Mouse (Mus musculus) stomach, postnatal 0 days (tissue): ENCODE data around the gene Ecel1. TPM values are rescaled to one million over a fixed set of nuclear protein-coding genes. Genes with fewer than 3 reads are reported as not detected.
A peak's percentile ranks its signal among the peaks of the same experiment; 100 is the strongest.

ENCODE experiments used
- ATAC-seq: fragments of 200-750 bp; cut with Nextera tagmentation; 2 replicates; pipeline ENCODE4 v1.8.0; 2017; ENCODE audit not compliant: low FRiP score, low TSS enrichment
- DNase-seq: peaks from one replicate; pipeline ENCODE4 v3.0.0-alpha.2; 2016; ENCODE audit warnings: low spot score
- H3K27ac ChIP-seq: fragments of 300-500 bp; sonication (generic); replicated peaks from 2 replicates; pipeline ENCODE4 v1.5.1; 2014; ENCODE audit warnings: mild to moderate bottlenecking, control low read depth
- H3K27me3 ChIP-seq: fragments of 300-500 bp; sonication (generic); 2 replicates; pipeline ENCODE4 v1.6.1; 2014; ENCODE audit warnings: low read length; ENCODE audit not compliant: control insufficient read depth, insufficient read depth
- H3K36me3 ChIP-seq: fragments of 300-500 bp; sonication (generic); 2 replicates; pipeline ENCODE4 v1.6.1; 2014; ENCODE audit warnings: low read length, mixed read lengths; ENCODE audit not compliant: control insufficient read depth, insufficient read depth
- H3K4me1 ChIP-seq: fragments of 300-500 bp; sonication (generic); replicated peaks from 2 replicates; pipeline ENCODE4 v1.6.1; 2014; ENCODE audit warnings: antibody characterized with exemption; ENCODE audit not compliant: control insufficient read depth, insufficient read depth
- H3K4me2 ChIP-seq: fragments of 300-500 bp; sonication (generic); replicated peaks from 2 replicates; pipeline ENCODE4 v1.6.1; 2014; ENCODE audit warnings: low read depth, mild to moderate bottlenecking, control low read depth, moderate library complexity
- H3K4me3 ChIP-seq: fragments of 300-500 bp; sonication (generic); 2 replicates; pipeline ENCODE4 v1.5.1; 2014; ENCODE audit warnings: low read depth, low read length, control low read depth
- H3K9ac ChIP-seq: fragments of 300-500 bp; sonication (generic); 2 replicates; pipeline ENCODE4 v1.6.1; 2014; ENCODE audit warnings: mild to moderate bottlenecking, low read length, control low read depth, mixed read lengths
- H3K9me3 ChIP-seq: fragments of 300-500 bp; sonication (generic); 2 replicates; pipeline ENCODE4 v1.6.1; 2016; ENCODE audit warnings: low read length; ENCODE audit not compliant: control insufficient read depth
- CTCF ChIP-seq: IDR thresholded peaks from 2 replicates; pipeline ENCODE4 v1.5.1; 2016; ENCODE audit warnings: antibody characterized with exemption, low read depth, mild to moderate bottlenecking, moderate library complexity
- EP300 ChIP-seq: optimal IDR thresholded peaks from 2 replicates; pipeline ENCODE3; 2016; ENCODE audit warnings: antibody characterized with exemption
- WGBS: fragments of 180-500 bp; shearing (Covaris S2); extraction: QIAGEN DNeasy Blood & Tissue Kit; methylation state at CpG from one replicate; pipeline ENCODE4 v1.1.7; 2014; 5-methylcytosine and 5-hydroxymethylcytosine counted together
- polyA plus RNA-seq: library from polyadenylated mRNA; unstranded; fragments of >200 nt; fragmentation: Nextera tagmentation; extraction: Ambion mirVana; gene quantifications from 2 replicates; pipeline ENCODE4 v1.2.1, GENCODE M21; 2015

Gene Ecel1
- polyA plus RNA-seq, 1 experiment from 2014 or later = 2.2 TPM

GRCm38 (mm10) chr1:87131803-87132202 lies 24.5 kb downstream of the Ecel1 start:
- Histone ChIP-seq H3K27ac (no peak overlapping the region), H3K9ac (no peak overlapping the region), H3K9me3 (no peaks in the 10 kb centered on the region), H3K4me1 (no peaks in the 10 kb centered on the region), H3K36me3 (no peaks in the 10 kb centered on the region), H3K27me3 (peaks cover 8% of the 10 kb centered on the region; the same call in 1 of the 2 replicates), H3K4me3 (no peak overlapping the region), H3K4me2 (no peak overlapping the region)
- DNase-seq = no peak
- no peak for TF ChIP-seq EP300
- no peak for TF ChIP-seq CTCF
- no peak for ATAC-seq
- WGBS = 70% methylated on average over 4 of the region's 4 CpGs

- no peak for TF ChIP-seq EP300
- TF ChIP-seq CTCF = no peak
- Histone ChIP-seq H3K4me1 (no peaks in the 10 kb centered on the region), H3K4me3 (no peak overlapping the region), H3K36me3 (no peaks in the 10 kb centered on the region), H3K4me2 (no peak overlapping the region), H3K27ac (no peak overlapping the region), H3K27me3 (peaks cover 8% of the 10 kb centered on the region; the same call in 1 of the 2 replicates), H3K9ac (no peak overlapping the region), H3K9me3 (no peaks in the 10 kb centered on the region)
- DNase-seq (no peak), ATAC-seq (no peak)
- 11% methylated on average over 40 of the region's 43 CpGs for WGBS
Measured at GRCm38 (mm10) chr1:87127206-87128030, 28.9 kb downstream of the Ecel1 start.

- no peak for ATAC-seq
Measured at GRCm38 (mm10) chr1:87124673-87125072, 31.6 kb downstream of the Ecel1 start, which contains the start of gene Akp3. Akp3 (plus strand) TSS chr1:87124973.

GRCm38 (mm10) chr1:87114784-87115183 lies 41.5 kb downstream of the Ecel1 start:
- WGBS = 85% methylated on average over 1 of the region's 1 CpGs
- no peak overlapping the region for H3K9ac ChIP-seq
- H3K27ac ChIP-seq = no peak overlapping the region
- no peaks in the 10 kb centered on the region for H3K9me3 ChIP-seq
- no peaks in the 10 kb centered on the region for H3K4me1 ChIP-seq
- H3K27me3 ChIP-seq = no peaks in the 10 kb centered on the region
- H3K4me2 ChIP-seq = no peak overlapping the region
- no peaks in the 10 kb centered on the region for H3K36me3 ChIP-seq
- DNase-seq (no peak), ATAC-seq (no peak)
- TF ChIP-seq EP300 (no peak), CTCF (no peak)
- no peak overlapping the region for H3K4me3 ChIP-seq

More at GRCm38 (mm10) chr1:87124673-87125072, 31.6 kb downstream of the Ecel1 start, which contains the start of gene Akp3:
- Histone ChIP-seq H3K27ac (no peak within 1 kb of the TSS), H3K9me3 (no peaks in the 10 kb centered on the region), H3K4me3 (no peak within 1 kb of the TSS), H3K4me2 (no peak within 1 kb of the TSS), H3K27me3 (peaks cover 8% of the 10 kb centered on the region; the same call in 1 of the 2 replicates), H3K36me3 (no peaks in the 10 kb centered on the region), H3K4me1 (no peaks in the 10 kb centered on the region), H3K9ac (no peak within 1 kb of the TSS)
- TF ChIP-seq EP300 = no peak
- no peak for TF ChIP-seq CTCF
- DNase-seq = no peak
- WGBS = 64% methylated on average over 6 of the region's 6 CpGs

GRCm38 (mm10) chr1:87111719-87112354 lies 44.5 kb downstream of the Ecel1 start:
- H3K27me3 ChIP-seq = no peaks in the 10 kb centered on the region
- DNase-seq = peak; percentile 34
- H3K36me3 ChIP-seq = no peaks in the 10 kb centered on the region
- no peaks in the 10 kb centered on the region for H3K4me1 ChIP-seq
- no peak overlapping the region for H3K9ac ChIP-seq
- no peaks in the 10 kb centered on the region for H3K9me3 ChIP-seq
- WGBS = 41% methylated on average over 9 of the region's 9 CpGs
- H3K4me3 ChIP-seq = no peak overlapping the region
- TF ChIP-seq CTCF (peak; percentile 59), EP300 (no peak)
- no peak for ATAC-seq
- H3K27ac ChIP-seq = no peak overlapping the region
- H3K4me2 ChIP-seq = no peak overlapping the region

GRCm38 (mm10) chr1:87108564-87108963 lies 47.8 kb downstream of the Ecel1 start:
- H3K4me3 ChIP-seq = no peak overlapping the region
- no peaks in the 10 kb centered on the region for H3K4me1 ChIP-seq
- no peaks in the 10 kb centered on the region for H3K36me3 ChIP-seq
- DNase-seq = no peak
- TF ChIP-seq CTCF (no peak), EP300 (no peak)
- H3K9me3 ChIP-seq = no peaks in the 10 kb centered on the region
- 91% methylated on average over 4 of the region's 4 CpGs for WGBS
- no peak overlapping the region for H3K9ac ChIP-seq
- H3K27me3 ChIP-seq = no peaks in the 10 kb centered on the region
- no peak for ATAC-seq
- H3K4me2 ChIP-seq = no peak overlapping the region
- no peak overlapping the region for H3K27ac ChIP-seq
